Mouse (Mus musculus): ENCODE measurements around the gene Gm45711.
"Not testable (repeated sequence)": the region's sequence is repeated elsewhere in the genome, so short reads cannot be mapped to it uniquely, and the experiment has no call there.

The Gm45711 gene

GRCm38 (mm10) chr8:104309441-104310155 is at the start of gene Gm45711, which contains the start of gene Cmtm1:
Gene Gm45711 (minus strand): TSS chr8:104310081.
Gene Cmtm1 (minus strand): TSS chr8:104310145.
- not testable (repeated sequence) for DNase-seq (ENCODE audit: low read depth)

GRCm38 (mm10) chr8:104358637-104359036 is 48.8 kb upstream of the Gm45711 start:
- DNase-seq (ENCODE audit: low read depth) = no peak

- DNase-seq (ENCODE audit: low read depth) = no peak
Observed at GRCm38 (mm10) chr8:104354504-104354903, 44.6 kb upstream of the Gm45711 start.

- no peak for DNase-seq (ENCODE audit: low read depth)
Observed at GRCm38 (mm10) chr8:104353186-104353585, 43.3 kb upstream of the Gm45711 start.

- DNase-seq (ENCODE audit: low read depth) = no peak
Observed at GRCm38 (mm10) chr8:104350047-104350446, 40.2 kb upstream of the Gm45711 start.

- DNase-seq (ENCODE audit: low read depth) = no peak
Observed at GRCm38 (mm10) chr8:104348971-104349370, 39.1 kb upstream of the Gm45711 start.

- DNase-seq (ENCODE audit: low read depth) = no peak
Observed at GRCm38 (mm10) chr8:104346706-104347105, 36.8 kb upstream of the Gm45711 start.

GRCm38 (mm10) chr8:104344622-104345021 is 34.7 kb upstream of the Gm45711 start:
- DNase-seq (ENCODE audit: low read depth) = no peak

- peak; percentile 74 for DNase-seq (ENCODE audit: low read depth)
Observed at GRCm38 (mm10) chr8:104343957-104344356, 34.1 kb upstream of the Gm45711 start.

GRCm38 (mm10) chr8:104342426-104342825 is 32.5 kb upstream of the Gm45711 start:
- no peak for DNase-seq (ENCODE audit: low read depth)

- no peak for DNase-seq (ENCODE audit: low read depth)
Observed at GRCm38 (mm10) chr8:104341678-104342077, 31.8 kb upstream of the Gm45711 start.

- no peak for DNase-seq (ENCODE audit: low read depth)
Observed at GRCm38 (mm10) chr8:104341106-104341561, 31.3 kb upstream of the Gm45711 start.

GRCm38 (mm10) chr8:104340233-104341105 is 30.6 kb upstream of the Gm45711 start:
- peak; percentile 58 for DNase-seq (ENCODE audit: low read depth)

GRCm38 (mm10) chr8:104339983-104340232 is 30.0 kb upstream of the Gm45711 start:
- no peak for DNase-seq (ENCODE audit: low read depth)

- no peak for DNase-seq (ENCODE audit: low read depth)
Observed at GRCm38 (mm10) chr8:104339229-104339982, 29.5 kb upstream of the Gm45711 start, which contains the start of gene Cmtm3. Gene Cmtm3 (plus strand): TSS chr8:104339410.

- no peak for DNase-seq (ENCODE audit: low read depth)
Observed at GRCm38 (mm10) chr8:104337890-104338289, 28.0 kb upstream of the Gm45711 start.

GRCm38 (mm10) chr8:104336806-104337205 is 26.9 kb upstream of the Gm45711 start:
- DNase-seq (ENCODE audit: low read depth) = no peak

GRCm38 (mm10) chr8:104334196-104334595 is 24.3 kb upstream of the Gm45711 start:
- DNase-seq (ENCODE audit: low read depth) = no peak

- no peak for DNase-seq (ENCODE audit: low read depth)
Observed at GRCm38 (mm10) chr8:104333786-104334185, 23.9 kb upstream of the Gm45711 start.

GRCm38 (mm10) chr8:104332665-104333631 is 23.1 kb upstream of the Gm45711 start:
- no peak for DNase-seq (ENCODE audit: low read depth)

- DNase-seq (ENCODE audit: low read depth) = not testable (repeated sequence)
Observed at GRCm38 (mm10) chr8:104321930-104322329, 12.0 kb upstream of the Gm45711 start, which contains the start of gene Cmtm2b. Gene Cmtm2b (plus strand): TSS chr8:104322230.

All from c-Kit-positive CD71-negative TER-119-negative erythroid progenitor cells, embryonic 14.5 days (primary cell).